Mouse (Mus musculus): Measurements from ENCODE around the gene Pcyt2. TPM values are rescaled to one million over a fixed set of nuclear protein-coding genes. Genes with fewer than 3 reads are reported as not detected.

Gene Pcyt2
- polyA plus RNA-seq, 1 experiment from 2014 or later = 239 TPM

DNA sequence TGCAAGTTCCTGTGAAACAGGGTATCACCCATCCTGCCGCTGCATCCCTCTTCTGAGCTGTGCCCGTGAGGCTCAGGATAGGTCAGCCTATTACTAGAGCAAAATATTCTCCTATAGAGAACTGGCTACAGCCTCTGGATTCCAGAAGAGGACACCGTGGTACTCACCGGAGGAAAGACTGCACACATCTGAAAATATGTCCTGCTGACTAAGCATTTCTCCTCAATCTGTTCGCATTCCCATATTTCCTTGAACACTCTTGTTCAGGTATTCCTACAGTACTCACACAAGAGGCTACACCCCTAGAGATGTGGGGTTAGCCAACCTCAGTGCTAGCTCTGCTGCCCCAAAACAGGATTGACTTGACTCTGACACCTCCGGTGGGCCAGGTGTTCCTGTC, 49.4 kb downstream of the Pcyt2 start:
- no peak for ATAC-seq
- WGBS = 97% methylated on average over 6 of the region's 6 CpGs
- H3K36me3 ChIP-seq (ENCODE audit: control insufficient read depth, insufficient read depth, low read length) = peaks cover 37% of the 10 kb centered on the region
- H3K27me3 ChIP-seq (ENCODE audit: control insufficient read depth, insufficient read depth, low read depth, low read length) = no peaks in the 10 kb centered on the region
- no peak overlapping the region for H3K4me2 ChIP-seq (ENCODE audit: low read length)
- no peaks in the 10 kb centered on the region for H3K9me3 ChIP-seq (replicated peaks; ENCODE audit: control insufficient read depth, low read length, poor library complexity, severe bottlenecking)
- no peak overlapping the region for H3K27ac ChIP-seq (ENCODE audit: low read length)
- H3K9ac ChIP-seq (ENCODE audit: low read depth, low read length) = no peak overlapping the region
- no peak overlapping the region for H3K4me3 ChIP-seq (ENCODE audit: low read depth, low read length)
- peaks cover 10% of the 10 kb centered on the region for H3K4me1 ChIP-seq (ENCODE audit: control insufficient read depth, insufficient read depth, low read length)

DNA sequence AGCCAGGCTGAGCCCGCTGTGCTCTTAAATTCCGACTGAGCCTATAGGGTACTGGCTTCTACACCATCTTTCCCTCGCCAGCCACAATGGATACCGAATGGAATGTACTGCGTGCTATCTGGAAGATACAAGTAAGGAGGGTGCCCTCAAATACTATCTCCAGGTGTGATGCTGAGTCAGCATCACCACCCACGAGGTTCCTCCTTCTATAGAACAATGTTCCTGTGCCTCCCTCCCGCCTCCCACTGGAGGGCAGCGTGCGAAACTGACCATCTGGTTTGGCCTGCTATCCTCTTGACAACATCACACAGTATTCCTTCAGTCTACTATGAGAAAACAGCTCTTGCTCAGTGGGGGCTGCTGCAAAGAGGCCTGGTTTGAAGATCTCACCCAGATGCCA, 52.6 kb downstream of the Pcyt2 start:
- H3K4me2 ChIP-seq (ENCODE audit: low read length) = no peak overlapping the region
- ATAC-seq = no peak
- H3K9me3 ChIP-seq (replicated peaks; ENCODE audit: control insufficient read depth, low read length, poor library complexity, severe bottlenecking) = no peaks in the 10 kb centered on the region
- no peak overlapping the region for H3K9ac ChIP-seq (ENCODE audit: low read depth, low read length)
- H3K4me1 ChIP-seq (ENCODE audit: control insufficient read depth, insufficient read depth, low read length) = no peaks in the 10 kb centered on the region
- H3K36me3 ChIP-seq (ENCODE audit: control insufficient read depth, insufficient read depth, low read length) = peaks cover 60% of the 10 kb centered on the region
- no peak overlapping the region for H3K27ac ChIP-seq (ENCODE audit: low read length)
- H3K4me3 ChIP-seq (ENCODE audit: low read depth, low read length) = no peak overlapping the region
- 83% methylated on average over 9 of the region's 9 CpGs for WGBS
- no peaks in the 10 kb centered on the region for H3K27me3 ChIP-seq (ENCODE audit: control insufficient read depth, insufficient read depth, low read depth, low read length)

DNA sequence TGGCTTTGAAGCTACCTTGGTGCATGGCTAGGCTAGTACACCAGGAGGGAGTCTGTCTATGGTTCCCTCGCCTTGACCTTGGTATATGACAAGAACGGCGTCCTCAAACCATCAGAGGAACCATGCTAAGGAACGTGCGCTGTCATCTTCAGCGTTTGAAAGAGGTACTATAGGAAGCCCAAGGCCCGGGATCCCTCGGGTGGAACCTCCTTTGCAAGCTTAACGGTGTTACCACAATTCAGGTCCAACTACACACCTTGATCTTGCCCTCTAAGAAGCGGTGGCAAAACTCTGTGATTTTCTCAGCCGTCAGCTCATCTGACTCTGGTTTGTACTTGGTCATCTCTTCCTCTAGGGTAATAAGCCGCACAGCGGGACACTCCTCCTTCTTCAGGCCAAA, 54.8 kb downstream of the Pcyt2 start:
- no peak overlapping the region for H3K27ac ChIP-seq (ENCODE audit: low read length)
- no peaks in the 10 kb centered on the region for H3K27me3 ChIP-seq (ENCODE audit: control insufficient read depth, insufficient read depth, low read depth, low read length)
- no peak overlapping the region for H3K4me3 ChIP-seq (ENCODE audit: low read depth, low read length)
- H3K4me1 ChIP-seq (ENCODE audit: control insufficient read depth, insufficient read depth, low read length) = no peaks in the 10 kb centered on the region
- no peak overlapping the region for H3K4me2 ChIP-seq (ENCODE audit: low read length)
- ATAC-seq = no peak
- peaks cover 51% of the 10 kb centered on the region for H3K36me3 ChIP-seq (ENCODE audit: control insufficient read depth, insufficient read depth, low read length)
- no peak overlapping the region for H3K9ac ChIP-seq (ENCODE audit: low read depth, low read length)
- H3K9me3 ChIP-seq (replicated peaks; ENCODE audit: control insufficient read depth, low read length, poor library complexity, severe bottlenecking) = no peaks in the 10 kb centered on the region
- WGBS = 97% methylated on average over 13 of the region's 13 CpGs

DNA sequence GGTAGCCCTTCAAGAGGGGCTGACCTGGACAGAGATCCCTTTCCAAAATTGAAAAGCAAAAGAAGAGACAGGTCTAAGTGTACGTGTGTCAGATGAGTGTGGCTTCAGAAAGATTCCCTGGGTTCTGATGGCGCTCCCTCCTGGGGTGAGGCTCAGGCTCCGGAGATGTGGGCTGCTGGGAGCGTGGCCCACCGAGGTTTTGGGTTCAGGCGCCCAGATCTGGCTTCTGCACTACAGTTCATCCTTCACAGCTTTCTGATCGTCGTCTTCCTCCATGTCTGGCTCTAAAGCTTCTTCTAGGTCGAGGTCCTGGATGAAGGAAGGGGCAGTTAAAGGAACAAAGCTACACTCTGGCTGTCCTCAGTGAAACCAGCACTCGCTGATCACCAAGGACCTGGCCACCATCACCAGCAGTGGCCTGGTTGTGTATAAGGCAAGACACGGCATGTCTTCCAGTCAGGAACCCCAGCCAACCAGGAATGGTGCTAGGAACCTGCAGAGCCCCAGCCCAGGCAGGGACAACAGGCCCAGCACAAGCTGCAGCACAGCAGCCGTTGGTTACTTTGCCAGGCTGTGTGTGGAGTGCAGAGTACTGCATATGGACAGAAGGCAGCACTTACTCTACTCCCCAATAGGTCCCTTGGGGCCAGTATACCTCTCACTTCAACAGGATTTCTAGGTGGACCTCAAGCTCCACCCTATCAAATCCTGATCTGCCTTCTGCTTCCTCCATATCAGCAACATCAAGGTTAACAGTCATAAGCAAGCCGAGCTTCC, 56.6 kb downstream of the Pcyt2 start:
- H3K36me3 ChIP-seq (ENCODE audit: control insufficient read depth, insufficient read depth, low read length) = peaks cover 40% of the 10 kb centered on the region
- H3K27ac ChIP-seq (ENCODE audit: low read length) = no peak overlapping the region
- no peak overlapping the region for H3K4me3 ChIP-seq (ENCODE audit: low read depth, low read length)
- no peak overlapping the region for H3K4me2 ChIP-seq (ENCODE audit: low read length)
- no peak for ATAC-seq
- H3K9me3 ChIP-seq (replicated peaks; ENCODE audit: control insufficient read depth, low read length, poor library complexity, severe bottlenecking) = no peaks in the 10 kb centered on the region
- no peaks in the 10 kb centered on the region for H3K4me1 ChIP-seq (ENCODE audit: control insufficient read depth, insufficient read depth, low read length)
- H3K27me3 ChIP-seq (ENCODE audit: control insufficient read depth, insufficient read depth, low read depth, low read length) = no peaks in the 10 kb centered on the region
- no peak overlapping the region for H3K9ac ChIP-seq (ENCODE audit: low read depth, low read length)
- WGBS = 93% methylated on average over 13 of the region's 13 CpGs

Small RNA genes lying within 50 kb of the gene (microRNA-seq; reads per million reads assigned to microRNA genes)
- 1.6 reads per million for gene Mir6936

Other genes starting within 250 kb of the Pcyt2 start
- gene Faap100, start 239.2 kb downstream of the Pcyt2 start, polyA plus RNA-seq (2015; fragmentation: Nextera tagmentation; extraction: Ambion mirVana) = 119 and 126 TPM in 2 replicates
- 28.7 and 30.4 TPM in 2 replicates for gene Nploc4, start 180.2 kb downstream of the Pcyt2 start, polyA plus RNA-seq (2015; fragmentation: Nextera tagmentation; extraction: Ambion mirVana)
- not detected in 2 replicates for gene Tspan10, start 175.3 kb downstream of the Pcyt2 start, polyA plus RNA-seq (2015; fragmentation: Nextera tagmentation; extraction: Ambion mirVana)
- gene Pde6g, start 164.4 kb downstream of the Pcyt2 start, polyA plus RNA-seq (2015; fragmentation: Nextera tagmentation; extraction: Ambion mirVana) = 0.34 and 0.36 TPM in 2 replicates
- gene Oxld1, start 159.9 kb downstream of the Pcyt2 start, polyA plus RNA-seq (2015; fragmentation: Nextera tagmentation; extraction: Ambion mirVana) = 10.9 and 11.7 TPM in 2 replicates
- 25.4 and 28.2 TPM in 2 replicates for gene Ccdc137, start 159.8 kb downstream of the Pcyt2 start, polyA plus RNA-seq (2015; fragmentation: Nextera tagmentation; extraction: Ambion mirVana)
- 51.5 and 58.7 TPM in 2 replicates for gene Arl16, start 150.3 kb downstream of the Pcyt2 start, polyA plus RNA-seq (2015; fragmentation: Nextera tagmentation; extraction: Ambion mirVana)
- 118 and 130 TPM in 2 replicates for gene Mrpl12, start 133.3 kb downstream of the Pcyt2 start, polyA plus RNA-seq (2015; fragmentation: Nextera tagmentation; extraction: Ambion mirVana)
- 23.1 and 24.8 TPM in 2 replicates for gene Slc25a10, start 126.1 kb downstream of the Pcyt2 start, polyA plus RNA-seq (2015; fragmentation: Nextera tagmentation; extraction: Ambion mirVana)
- gene Gcgr, start 87.2 kb downstream of the Pcyt2 start, polyA plus RNA-seq (2015; fragmentation: Nextera tagmentation; extraction: Ambion mirVana) = 0.13 and 0.31 TPM in 2 replicates
- gene Mcrip1, start 68.2 kb downstream of the Pcyt2 start, polyA plus RNA-seq (2015; fragmentation: Nextera tagmentation; extraction: Ambion mirVana) = 232 and 233 TPM in 2 replicates
- not detected in 2 replicates for gene Ppp1r27, start 66.8 kb downstream of the Pcyt2 start, polyA plus RNA-seq (2015; fragmentation: Nextera tagmentation; extraction: Ambion mirVana)
- gene P4hb, start 44.7 kb downstream of the Pcyt2 start, polyA plus RNA-seq (2015; fragmentation: Nextera tagmentation; extraction: Ambion mirVana) = 233 and 257 TPM in 2 replicates
- 439 and 443 TPM in 2 replicates for gene Arhgdia, start 36.3 kb downstream of the Pcyt2 start, polyA plus RNA-seq (2015; fragmentation: Nextera tagmentation; extraction: Ambion mirVana)
- 194 and 223 TPM in 2 replicates for gene Alyref, start 19.6 kb downstream of the Pcyt2 start, polyA plus RNA-seq (2015; fragmentation: Nextera tagmentation; extraction: Ambion mirVana)
- 189 and 196 TPM in 2 replicates for gene Anapc11, start 19.5 kb downstream of the Pcyt2 start, polyA plus RNA-seq (2015; fragmentation: Nextera tagmentation; extraction: Ambion mirVana)
- gene Npb, start 9.5 kb downstream of the Pcyt2 start, polyA plus RNA-seq (2015; fragmentation: Nextera tagmentation; extraction: Ambion mirVana) = not detected in 2 replicates
- gene Sirt7, start 7.3 kb upstream of the Pcyt2 start, polyA plus RNA-seq (2015; fragmentation: Nextera tagmentation; extraction: Ambion mirVana) = 39.3 and 46.2 TPM in 2 replicates
- gene Mafg, start 15.7 kb upstream of the Pcyt2 start, polyA plus RNA-seq (2015; fragmentation: Nextera tagmentation; extraction: Ambion mirVana) = 37.5 and 39.1 TPM in 2 replicates
- gene Pycr1, start 25.8 kb upstream of the Pcyt2 start, polyA plus RNA-seq (2015; fragmentation: Nextera tagmentation; extraction: Ambion mirVana) = 18.1 TPM in 2 replicates
- gene Myadml2, start 30.2 kb upstream of the Pcyt2 start, polyA plus RNA-seq (2015; fragmentation: Nextera tagmentation; extraction: Ambion mirVana) = 1.1 TPM in 2 replicates
- 1.1 and 1.9 TPM in 2 replicates for gene Notum, start 43.2 kb upstream of the Pcyt2 start, polyA plus RNA-seq (2015; fragmentation: Nextera tagmentation; extraction: Ambion mirVana)
- gene Aspscr1, start 55.0 kb upstream of the Pcyt2 start, polyA plus RNA-seq (2015; fragmentation: Nextera tagmentation; extraction: Ambion mirVana) = 144 and 145 TPM in 2 replicates
- gene Cenpx, start 95.8 kb upstream of the Pcyt2 start, polyA plus RNA-seq (2015; fragmentation: Nextera tagmentation; extraction: Ambion mirVana) = 88.8 and 92.2 TPM in 2 replicates
- gene Lrrc45, start 96.0 kb upstream of the Pcyt2 start, polyA plus RNA-seq (2015; fragmentation: Nextera tagmentation; extraction: Ambion mirVana) = 86.6 and 87.9 TPM in 2 replicates
- 624 and 719 TPM in 2 replicates for gene Rac3, start 103.5 kb upstream of the Pcyt2 start, polyA plus RNA-seq (2015; fragmentation: Nextera tagmentation; extraction: Ambion mirVana)
- gene Dcxr, start 109.3 kb upstream of the Pcyt2 start, polyA plus RNA-seq (2015; fragmentation: Nextera tagmentation; extraction: Ambion mirVana) = 5.8 and 7.0 TPM in 2 replicates
- gene Cbr2, start 114.2 kb upstream of the Pcyt2 start, polyA plus RNA-seq (2015; fragmentation: Nextera tagmentation; extraction: Ambion mirVana) = 0.87 and 1.6 TPM in 2 replicates
- 1.3 and 2.8 TPM in 2 replicates for gene Hmga1b, start 144.9 kb upstream of the Pcyt2 start, polyA plus RNA-seq (2015; fragmentation: Nextera tagmentation; extraction: Ambion mirVana)
- gene Rfng, start 166.3 kb upstream of the Pcyt2 start, polyA plus RNA-seq (2015; fragmentation: Nextera tagmentation; extraction: Ambion mirVana) = 133 and 145 TPM in 2 replicates
- gene Gps1, start 166.3 kb upstream of the Pcyt2 start, polyA plus RNA-seq (2015; fragmentation: Nextera tagmentation; extraction: Ambion mirVana) = 270 and 288 TPM in 2 replicates
- 38.1 and 42.2 TPM in 2 replicates for gene Dus1l, start 178.5 kb upstream of the Pcyt2 start, polyA plus RNA-seq (2015; fragmentation: Nextera tagmentation; extraction: Ambion mirVana)
- 102 and 108 TPM in 2 replicates for gene Fasn, start 206.6 kb upstream of the Pcyt2 start, polyA plus RNA-seq (2015; fragmentation: Nextera tagmentation; extraction: Ambion mirVana)